20 mouse cellular contexts compared by ENCODE assay signal in genomic region chr5:134304639-134305038, GRCm38 (mm10). TPM values are rescaled to one million over a fixed set of nuclear protein-coding genes. Genes with fewer than 3 reads are reported as not detected.
DNase-seq lines count a peak whose midpoint lies in the region; ATAC-seq and TF ChIP-seq lines count a peak whose summit lies in the region.
"Had no signal": no experiment of that assay in that cellular context is flagged by ENCODE, and none has a peak within 500 bp of the region (broad histone marks: within the 10 kb centered on the region; RNA-seq: fewer than 3 reads in every experiment).

No protein-coding gene starts in this region.

- peak; percentile 58 for DNase-seq in gastrocnemius, adult 2 months
- DNase-seq in gastrocnemius, postnatal 10 days = no peak
- DNase-seq in liver, adult 2 months (ENCODE audit: extremely low read depth, low read depth, low spot score) = peak; percentile 57
- peak; percentile 57 for DNase-seq in layer of hippocampus, adult 9-11 months
- DNase-seq in stomach, postnatal 0 days (ENCODE audit: low spot score) = no peak
- no peak for DNase-seq in hindbrain, embryonic 10.5 days (ENCODE audit: low spot score)
- DNase-seq: adrenal gland, postnatal 10 days; cerebellum, postnatal 14 days; heart, postnatal 10 days; kidney, adult 9 months; kidney, postnatal 25 days; left cerebral cortex, postnatal 4 days; thymus, adult 18-20 months; thymus, postnatal 4 days had no signal

- H3K9me3 ChIP-seq in liver, embryonic 12.5 days (replicated peaks) = no peaks in the 10 kb centered on the region
- H3K9me3 ChIP-seq in stomach, postnatal 0 days (ENCODE audit: control insufficient read depth, low read length) = no peaks in the 10 kb centered on the region
- peaks cover 12% of the 10 kb centered on the region for H3K9me3 ChIP-seq in hindbrain, embryonic 10.5 days

- no peaks in the 10 kb centered on the region for H3K36me3 ChIP-seq in liver, adult 2 months (ENCODE audit: control insufficient read depth, insufficient read depth, low read length)
- peaks cover 89% of the 10 kb centered on the region for H3K36me3 ChIP-seq in liver, embryonic 12.5 days
- 0 out of 2 replicates have a peak, but pooled peaks cover 2% of the 10 kb centered on the region for H3K36me3 ChIP-seq in stomach, postnatal 0 days (ENCODE audit: control insufficient read depth, insufficient read depth, low read length)
- H3K36me3 ChIP-seq in hindbrain, embryonic 10.5 days = peaks cover 99% of the 10 kb centered on the region

- TF ChIP-seq EP300 in stomach, postnatal 0 days (optimal IDR thresholded peaks at IDR 0.05) = no peak

- no peak for TF ChIP-seq CTCF in gastrocnemius, adult 2 months (IDR thresholded peaks at IDR 0.05)
- TF ChIP-seq CTCF in liver, adult 2 months (IDR thresholded peaks at IDR 0.05; ENCODE audit: low read depth, low read length) = no peak
- TF ChIP-seq CTCF in stomach, postnatal 0 days (IDR thresholded peaks at IDR 0.05; ENCODE audit: low read depth) = no peak

- H3K4me3 ChIP-seq in gastrocnemius, adult 2 months = peak overlapping the region; percentile 39
- H3K4me3 ChIP-seq in liver, adult 2 months (ENCODE audit: insufficient read depth, low read depth, low read length) = no peak overlapping the region
- no peak overlapping the region for H3K4me3 ChIP-seq in liver, embryonic 12.5 days
- H3K4me3 ChIP-seq in stomach, postnatal 0 days (ENCODE audit: low read depth, low read length) = no peak overlapping the region
- no peak overlapping the region for H3K4me3 ChIP-seq in hindbrain, embryonic 10.5 days
- H3K4me3 ChIP-seq: hindbrain, embryonic 12.5 days; midbrain, embryonic 12.5 days had no signal

- no peak overlapping the region for H3K4me2 ChIP-seq in liver, embryonic 12.5 days
- H3K4me2 ChIP-seq in stomach, postnatal 0 days (replicated peaks; ENCODE audit: low read depth) = no peak overlapping the region
- H3K4me2 ChIP-seq: heart, embryonic 11.5 days; hindbrain, embryonic 12.5 days; midbrain, embryonic 12.5 days had no signal

- H3K4me1 ChIP-seq in liver, adult 2 months (ENCODE audit: control insufficient read depth, insufficient read depth, low read length) = peaks cover 8% of the 10 kb centered on the region
- H3K4me1 ChIP-seq in liver, embryonic 12.5 days = 0 out of 2 replicates have a peak, but pooled peaks cover 2% of the 10 kb centered on the region
- no peaks in the 10 kb centered on the region for H3K4me1 ChIP-seq in stomach, postnatal 0 days (replicated peaks; ENCODE audit: control insufficient read depth, insufficient read depth)
- H3K4me1 ChIP-seq in hindbrain, embryonic 10.5 days (replicated peaks) = 0 out of 2 replicates have a peak, but pooled peaks cover 6% of the 10 kb centered on the region
- H3K4me1 ChIP-seq: midbrain, embryonic 12.5 days had no signal

- WGBS in liver, adult 2 months = 41% methylated on average over 6 of the region's 6 CpGs
- 82% methylated on average over 6 of the region's 6 CpGs for WGBS in liver, embryonic 12.5 days (ENCODE audit: insufficient replicate concordance)
- 78% methylated on average over 6 of the region's 6 CpGs for WGBS in stomach, postnatal 0 days
- 82% methylated on average over 6 of the region's 6 CpGs for WGBS in hindbrain, embryonic 10.5 days

- H3K9ac ChIP-seq in liver, adult 2 months (ENCODE audit: low read depth, low read length) = no peak overlapping the region
- no peak overlapping the region for H3K9ac ChIP-seq in liver, embryonic 12.5 days
- H3K9ac ChIP-seq in stomach, postnatal 0 days (ENCODE audit: low read length) = peak overlapping the region; percentile 8; the same call in 1 of the 2 replicates
- H3K9ac ChIP-seq: hindbrain, embryonic 12.5 days; liver, embryonic 14.5 days; midbrain, embryonic 12.5 days had no signal

- no peak for ATAC-seq in liver, embryonic 12.5 days
- ATAC-seq in stomach, postnatal 0 days (ENCODE audit: low FRiP score, low TSS enrichment) = no peak
- ATAC-seq: Patski had no signal

- intact Hi-C loops in gastrocnemius, adult 2 months (cut with DNase I) = no loop called here

- no peaks in the 10 kb centered on the region for H3K27me3 ChIP-seq in liver, adult 2 months (ENCODE audit: control insufficient read depth, insufficient read depth, low read length)
- no peaks in the 10 kb centered on the region for H3K27me3 ChIP-seq in liver, embryonic 12.5 days (replicated peaks)
- no peaks in the 10 kb centered on the region for H3K27me3 ChIP-seq in stomach, postnatal 0 days (ENCODE audit: control insufficient read depth, insufficient read depth, low read length)
- no peaks in the 10 kb centered on the region for H3K27me3 ChIP-seq in hindbrain, embryonic 10.5 days (ENCODE audit: insufficient read depth, poor library complexity, severe bottlenecking)
- H3K27me3 ChIP-seq: hindbrain, embryonic 12.5 days; midbrain, embryonic 12.5 days; Patski had no signal

- H3K27ac ChIP-seq in gastrocnemius, adult 2 months = peak overlapping the region; percentile 84
- H3K27ac ChIP-seq in liver, adult 2 months (replicated peaks; ENCODE audit: insufficient read depth, low read depth, low read length) = no peak overlapping the region
- H3K27ac ChIP-seq in liver, embryonic 12.5 days = no peak overlapping the region
- H3K27ac ChIP-seq in stomach, postnatal 0 days (replicated peaks) = no peak overlapping the region
- H3K27ac ChIP-seq in hindbrain, embryonic 10.5 days = no peak overlapping the region
- H3K27ac ChIP-seq: hindbrain, embryonic 12.5 days; liver, embryonic 14.5 days; midbrain, embryonic 12.5 days had no signal

- H3K79me2 ChIP-seq in liver, adult 2 months (ENCODE audit: control insufficient read depth, insufficient read depth, low read length) = peaks cover 58% of the 10 kb centered on the region

- TF ChIP-seq POLR2A in liver, adult 2 months (IDR thresholded peaks at IDR 0.05; ENCODE audit: extremely low read depth, insufficient read depth, low read length) = no peak

RNA-seq across cellular contexts. Expression of gene Gtf2i, which starts 9.9 kb away (rescaled TPM):
- 100 to 1,000 TPM; 103 to 122 TPM for total RNA-seq in gastrocnemius, adult 2 months (2021)
- total RNA-seq in gastrocnemius, postnatal 10 days (2021) = 100 to 1,000 TPM; 131 to 156 TPM
- total RNA-seq in liver, adult 2 months (2014; rRNA removed) = 54.2 and 58.3 TPM in 2 replicates
- polyA plus RNA-seq in liver, adult 2 months (2012; rRNA removed) = 31.7 and 37.9 TPM in 2 replicates
- 65.4 and 65.6 TPM in 2 replicates for polyA plus RNA-seq in liver, embryonic 12.5 days (2016; fragmentation: Nextera tagmentation; extraction: Ambion mirVana)
- 63.0 and 81.9 TPM in 2 replicates for polyA plus RNA-seq in stomach, postnatal 0 days (2015; fragmentation: Nextera tagmentation; extraction: Ambion mirVana)
- polyA plus RNA-seq in hindbrain, embryonic 10.5 days (2016; fragmentation: Nextera tagmentation; extraction: Ambion mirVana) = 180 and 189 TPM in 2 replicates

Comparison
In these comparisons a context has a peak if more than half of its experiments do, and no peak if none do; other contexts are left out.
1. DNase-seq: peak in gastrocnemius, adult 2 months (single experiment), liver, adult 2 months (single experiment) and layer of hippocampus, adult 9-11 months (single experiment); none in gastrocnemius, postnatal 10 days (single experiment), stomach, postnatal 0 days (single experiment) and hindbrain, embryonic 10.5 days (single experiment).